Mouse (Mus musculus) megakaryocyte, embryonic 14.5 days (primary cell): Measurements from ENCODE around the gene Zfhx3.

Experiments
- FLI1 ChIP-seq: IDR thresholded peaks from 2 replicates; pipeline ENCODE4 v1.6.1; 2012; ENCODE audit warnings: low read length, inconsistent platforms, mixed read lengths
- GATA1 ChIP-seq: IDR thresholded peaks from 3 replicates; pipeline ENCODE4 v1.6.1; 2012; ENCODE audit warnings: mixed read lengths, low read length, inconsistent platforms, borderline replicate concordance

DNA sequence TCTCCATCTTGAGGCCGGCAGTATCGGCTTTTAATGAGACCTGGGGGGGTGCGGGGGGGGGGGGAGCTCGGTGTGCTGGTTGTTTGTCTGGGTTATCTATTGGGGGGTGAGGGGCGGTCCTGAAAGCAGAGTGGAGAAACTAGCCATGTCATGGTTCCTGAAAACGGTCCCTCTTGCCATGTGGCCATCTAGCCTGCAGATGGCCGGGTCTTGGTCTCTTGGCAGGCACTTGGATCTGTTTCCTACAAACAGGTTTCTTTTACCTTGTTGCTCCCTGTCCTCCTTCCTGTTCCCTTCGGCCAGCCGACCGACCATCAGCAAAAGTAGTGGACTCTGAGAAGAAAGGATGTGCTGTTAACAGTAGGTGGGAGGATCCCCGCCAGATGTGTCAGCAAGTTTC is 904.4 kb downstream of the Zfhx3 start:
- TF ChIP-seq GATA1, result no peak
- no peak for TF ChIP-seq FLI1
